Mouse (Mus musculus) CH12F3 (cell line): ENCODE measurements around the gene Trip11.
"Not testable (repeated sequence)": the region's sequence is repeated elsewhere in the genome, so short reads cannot be mapped to it uniquely, and the experiment has no call there.

ENCODE experiments used
- in situ Hi-C: fragments of 300-500 bp; cut with MboI; formaldehyde crosslinking; loops from 2 replicates; pipeline ENCODE4 v1.14.3; 2020; ENCODE audit warnings: low sequenced_read_pairs

The Trip11 gene

DNA sequence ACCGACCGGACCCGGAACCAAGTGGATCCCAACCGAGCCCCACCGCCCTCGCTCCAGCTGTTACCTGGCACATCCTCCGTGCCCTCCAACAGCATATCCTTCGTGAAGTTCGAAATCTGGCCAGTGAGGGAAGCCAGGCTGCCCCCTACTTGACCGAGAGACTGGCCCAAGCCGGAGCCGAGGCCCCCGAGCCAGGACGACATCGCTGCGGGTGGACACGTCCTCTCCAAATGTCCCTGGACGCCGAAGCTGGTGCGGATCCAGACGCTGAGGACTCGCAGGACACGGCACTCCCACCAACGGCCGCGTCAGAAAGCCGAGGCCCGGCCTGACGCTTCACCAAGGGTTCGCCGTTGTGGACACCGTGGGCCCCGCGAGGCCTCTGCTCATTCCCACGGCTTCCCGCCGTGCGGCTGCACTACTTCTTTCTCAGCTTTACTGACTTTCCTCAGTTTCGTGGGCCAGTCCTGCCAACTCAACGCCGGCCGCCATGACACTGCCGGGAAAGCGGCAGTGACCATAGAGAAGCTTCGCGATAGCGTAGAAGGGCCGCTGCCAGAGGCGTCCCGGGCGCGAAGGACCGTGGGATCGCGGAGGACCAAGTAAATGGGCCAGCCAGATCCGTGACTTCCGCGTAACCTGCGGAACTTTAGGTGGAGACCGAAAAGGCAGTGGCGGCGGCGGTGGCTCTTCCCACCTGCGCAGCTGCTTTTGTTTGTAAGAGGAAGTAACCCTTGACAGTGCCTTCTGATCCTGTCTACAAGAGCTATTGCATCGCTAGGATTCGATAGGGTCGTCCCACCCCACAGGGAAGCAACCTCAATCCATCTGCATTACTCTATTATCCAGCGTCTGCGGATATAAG is at the start of gene Trip11:
TSS of gene Trip11 (minus strand) at position 642 of the 865 bp plus-strand sequence.
- in situ Hi-C loops = no loop called here

DNA sequence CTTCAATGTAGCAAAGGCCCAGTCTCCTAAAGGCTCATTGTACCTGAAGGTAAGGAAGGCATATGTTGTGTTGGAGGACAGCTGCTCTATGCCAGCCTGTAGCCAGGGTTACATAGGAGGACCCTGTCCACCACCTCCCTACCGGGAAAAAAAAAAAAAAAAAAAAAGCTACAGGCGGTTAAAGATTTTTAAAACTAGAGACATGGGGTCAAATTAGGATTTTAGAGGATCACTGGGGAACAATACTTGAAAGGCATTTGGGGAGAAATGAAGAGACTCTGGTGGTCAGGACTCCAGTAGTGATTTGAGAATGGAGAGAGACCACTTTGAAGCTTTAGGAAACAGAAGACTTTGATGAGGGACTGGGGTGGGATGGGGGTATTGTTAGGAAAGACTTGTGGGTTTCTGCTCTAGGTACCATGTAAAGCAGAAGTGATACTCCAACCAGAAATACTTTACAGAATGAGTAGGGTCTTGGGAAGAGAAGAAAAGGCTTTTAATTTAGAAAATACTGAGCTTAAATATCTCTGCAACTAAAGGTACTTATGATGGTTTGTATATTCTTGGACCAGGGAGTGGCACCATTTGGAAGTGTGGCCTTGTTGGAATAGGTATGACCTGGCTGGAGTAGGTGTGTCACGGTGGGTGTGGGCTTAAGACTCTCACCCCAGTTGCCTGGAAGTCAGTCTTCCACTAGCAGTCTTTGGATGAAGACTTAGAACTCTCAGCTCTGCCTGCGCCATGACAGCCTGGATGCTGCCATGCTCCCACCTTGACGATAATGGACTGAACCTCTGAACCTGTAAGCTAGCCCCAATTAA is 46.1 kb upstream of the Trip11 start:
- in situ Hi-C loops = not testable (repeated sequence)

DNA sequence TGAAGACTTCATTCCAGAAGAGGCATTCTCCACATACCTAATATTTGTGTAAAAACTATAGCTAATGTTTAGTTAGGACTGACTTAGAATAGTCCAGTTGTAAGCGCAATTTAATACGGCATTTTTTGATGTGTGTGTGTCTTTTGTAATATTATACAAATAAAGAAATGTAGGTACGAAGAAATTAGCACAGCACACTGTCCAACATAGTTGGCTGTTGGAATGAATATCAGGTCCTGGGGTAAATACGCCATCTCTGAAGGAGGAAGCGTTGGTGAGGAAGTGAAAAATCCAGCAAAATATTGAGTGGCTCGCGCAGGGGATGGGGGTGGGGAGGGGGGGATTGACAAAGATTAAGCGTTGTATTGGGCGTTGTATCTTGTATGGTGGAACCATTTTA is 45.5 kb upstream of the Trip11 start:
- in situ Hi-C loops = no loop called here

DNA sequence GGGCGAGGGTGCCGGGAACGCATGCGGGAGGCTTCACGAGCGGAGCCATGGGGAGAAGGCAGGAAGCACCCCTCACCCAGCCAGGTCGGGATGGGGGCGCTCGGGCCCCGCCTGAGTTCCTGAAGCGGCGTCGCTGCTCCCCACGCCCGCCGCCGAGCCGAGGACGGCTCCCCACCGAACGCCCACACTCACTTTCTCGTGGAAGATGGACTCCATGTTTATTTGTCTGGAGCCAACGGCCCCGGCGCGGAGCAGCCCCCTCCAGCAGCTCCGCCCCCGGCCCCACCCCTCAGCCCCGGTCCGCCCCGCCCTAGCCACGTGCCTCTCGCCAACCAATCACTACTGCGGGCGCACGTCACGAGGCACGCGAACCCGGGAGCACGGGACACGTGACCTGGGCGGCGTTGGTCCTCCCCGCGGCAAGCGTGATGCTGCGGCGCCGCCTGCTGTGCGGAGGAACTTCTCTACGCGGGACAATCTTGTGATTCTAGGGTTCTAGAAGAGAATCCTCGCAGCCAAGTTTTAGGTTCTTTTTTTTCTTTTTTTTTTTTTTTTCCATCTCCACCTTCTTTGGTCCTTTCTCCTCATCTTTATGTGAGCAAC is 45.0 kb upstream of the Trip11 start, which contains the start of gene Atxn3:
TSS of gene Atxn3 (minus strand) at position 305 of the 603 bp plus-strand sequence.
- in situ Hi-C loops = no loop called here

DNA sequence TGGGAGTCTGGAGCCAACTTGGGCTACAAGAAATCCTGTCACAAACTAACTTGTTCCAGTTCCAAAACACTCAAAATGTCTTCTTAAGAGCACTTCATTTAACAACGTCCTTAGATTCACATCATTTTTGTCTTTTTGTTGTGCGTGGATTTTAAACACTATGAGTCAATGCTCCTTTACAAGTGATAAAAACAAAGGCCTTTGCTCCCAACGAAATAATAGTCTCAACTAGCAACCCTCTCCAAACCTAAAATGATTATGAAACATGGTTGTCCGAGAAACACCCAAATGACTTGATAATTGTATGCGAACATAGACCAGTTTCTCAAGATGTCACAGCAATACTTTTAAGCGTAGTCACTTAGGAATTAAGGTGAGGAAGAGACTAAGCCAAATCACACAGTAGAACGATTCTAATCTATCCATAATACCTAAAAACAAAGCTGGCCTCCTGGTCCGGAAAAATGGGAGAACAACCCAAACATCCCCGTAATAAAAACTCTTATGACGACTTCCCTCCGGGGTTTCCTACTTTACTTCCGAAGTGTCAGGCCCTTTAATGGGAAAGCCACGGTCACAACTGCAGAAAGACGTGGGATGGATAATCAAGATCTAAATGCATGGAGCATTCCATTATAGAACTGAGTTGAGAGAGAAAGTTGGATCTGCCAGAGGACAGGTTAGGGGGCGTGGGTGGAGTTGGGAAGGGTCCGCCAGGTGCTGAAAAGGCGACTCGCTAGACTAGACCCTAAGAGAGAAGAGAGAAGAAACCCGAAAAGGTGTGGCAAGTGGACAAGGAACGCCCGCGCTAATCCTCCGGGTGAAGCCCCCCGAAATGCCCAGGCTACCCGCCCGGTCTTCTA is 44.2 kb upstream of the Trip11 start:
- in situ Hi-C loops = no loop called here

DNA sequence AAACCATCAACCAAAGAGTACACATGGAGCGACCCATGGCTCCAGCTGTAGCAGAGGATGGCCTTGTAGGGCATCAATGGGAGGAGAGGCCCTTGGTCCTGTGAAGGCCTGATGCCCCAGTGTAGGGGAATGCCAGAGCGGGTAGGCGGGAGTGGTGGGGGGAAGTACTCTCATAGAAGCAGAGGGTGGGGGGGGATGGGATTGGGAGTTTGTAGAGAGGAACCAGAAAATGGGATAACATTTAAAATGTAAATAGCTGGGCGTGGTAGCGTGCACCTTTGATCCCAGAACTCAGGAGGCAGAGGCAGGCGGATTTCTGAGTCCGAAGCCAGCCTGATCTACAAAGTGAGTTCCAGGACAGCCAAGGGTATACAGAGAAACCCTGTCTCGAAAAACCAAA is 42.8 kb upstream of the Trip11 start:
- in situ Hi-C loops = not testable (repeated sequence)

DNA sequence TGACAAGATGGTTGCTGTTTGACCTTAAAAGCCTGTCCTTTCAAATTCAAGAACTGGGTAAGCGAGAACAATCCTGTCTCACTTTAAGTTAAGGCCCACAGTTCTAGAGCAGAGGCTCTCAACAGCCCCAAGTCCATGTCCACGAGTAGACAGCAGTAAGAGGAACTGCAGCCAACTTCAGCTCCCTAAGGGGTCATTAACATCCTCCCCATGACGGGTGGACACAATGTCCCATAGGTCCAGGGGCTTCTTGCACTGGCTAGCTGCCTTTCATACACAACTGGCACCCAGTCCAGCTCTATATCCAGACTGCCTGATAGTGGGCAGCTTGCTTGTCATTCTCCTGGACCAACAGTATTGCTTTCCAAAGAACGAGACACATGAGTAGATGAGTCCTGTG is 35.7 kb upstream of the Trip11 start:
- in situ Hi-C loops = no loop called here

DNA sequence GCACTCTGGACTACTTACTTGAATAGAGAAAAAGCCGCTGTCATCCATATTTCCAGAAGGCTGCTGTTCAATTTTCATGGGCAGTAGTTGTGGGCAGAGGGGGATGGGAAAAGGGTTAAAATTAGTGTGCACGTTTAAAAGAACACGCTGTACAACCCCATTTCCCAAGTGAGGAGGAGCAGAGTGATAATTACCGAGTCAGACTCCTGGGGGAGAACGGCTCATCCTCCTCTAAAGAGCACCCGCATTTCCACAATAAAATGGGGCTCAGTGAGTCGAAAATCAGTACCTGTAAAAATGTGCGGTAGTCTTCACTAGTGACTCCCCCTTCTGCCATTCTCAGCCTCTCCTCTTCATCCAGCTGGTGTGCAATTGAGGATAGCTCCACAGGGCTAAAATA is 34.9 kb upstream of the Trip11 start:
- in situ Hi-C loops = no loop called here

DNA sequence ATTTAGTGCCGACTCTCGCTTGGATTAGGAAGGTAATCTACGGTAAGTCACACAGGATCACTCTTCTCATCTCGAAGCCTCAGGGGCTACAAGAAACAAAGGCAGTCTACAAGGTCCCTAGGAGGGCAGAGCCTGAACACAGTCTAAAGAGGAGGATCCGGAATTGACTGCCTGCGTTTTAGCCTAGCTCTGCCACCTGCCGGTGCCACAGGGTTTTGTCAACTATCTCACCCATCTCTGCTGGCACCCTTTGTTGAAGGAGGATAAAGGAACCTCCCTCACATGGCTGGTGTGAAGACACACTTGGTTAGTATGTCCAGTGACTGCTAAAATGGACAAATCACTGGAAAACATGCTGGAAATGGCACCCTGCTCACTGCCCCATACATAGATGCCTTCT is 24.5 kb upstream of the Trip11 start:
- in situ Hi-C loops = no loop called here

DNA sequence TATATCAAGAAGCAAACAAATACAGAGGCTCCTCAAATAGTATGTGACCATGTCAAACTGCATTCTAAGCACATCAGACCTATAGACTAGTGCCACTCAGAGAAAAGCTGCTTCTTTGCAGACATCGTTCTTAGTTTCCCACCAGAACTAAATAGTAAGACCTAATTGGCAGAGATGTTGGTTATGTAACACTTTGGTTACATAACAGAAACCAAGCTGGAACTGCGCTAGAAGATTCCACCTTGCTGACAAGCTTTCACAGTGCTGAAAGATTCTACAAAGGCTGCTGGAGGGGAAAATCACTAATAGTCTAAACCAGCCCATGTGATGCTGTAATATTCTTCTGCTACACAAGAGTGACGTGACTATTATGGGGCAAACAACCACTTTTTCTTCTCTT is 22.2 kb upstream of the Trip11 start:
- in situ Hi-C loops = no loop called here

DNA sequence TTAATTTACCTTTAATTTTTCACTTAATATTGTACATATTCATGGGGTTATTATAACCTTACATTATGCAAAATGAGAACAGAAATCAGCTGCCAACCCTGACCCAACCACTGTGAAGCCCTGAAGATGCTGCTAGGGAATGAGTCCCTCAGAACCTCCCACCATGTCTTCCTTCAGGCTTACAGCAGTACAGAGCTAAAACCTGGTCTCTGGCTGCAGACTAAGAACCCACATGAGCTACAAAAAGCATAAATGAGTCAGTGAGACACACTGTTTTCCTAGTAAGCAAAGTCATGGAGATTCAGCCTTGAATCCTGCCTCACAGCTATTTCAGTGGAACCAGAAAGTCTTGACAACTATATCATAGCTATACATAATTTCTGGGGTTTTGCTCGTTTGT is 15.4 kb upstream of the Trip11 start:
- in situ Hi-C loops = no loop called here

DNA sequence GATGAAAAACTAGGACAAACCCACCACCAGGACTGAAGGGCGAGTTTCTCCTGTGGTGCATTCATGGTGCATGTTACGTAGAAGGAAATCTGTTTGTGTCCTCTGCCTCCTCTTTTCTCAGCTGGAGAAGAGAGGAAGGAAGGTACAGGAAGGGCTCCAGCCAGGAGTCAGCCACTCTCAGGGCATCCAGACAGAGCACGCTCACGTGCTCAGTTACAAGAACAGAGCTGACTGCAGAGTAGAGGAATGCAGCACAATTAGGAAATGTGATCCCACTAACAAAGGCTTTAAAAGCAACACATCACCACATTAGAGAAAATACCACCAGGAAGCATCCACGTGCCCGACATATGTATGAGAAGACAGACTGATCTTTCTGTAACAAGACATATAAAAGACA is 9.2 kb upstream of the Trip11 start:
- in situ Hi-C loops = no loop called here

DNA sequence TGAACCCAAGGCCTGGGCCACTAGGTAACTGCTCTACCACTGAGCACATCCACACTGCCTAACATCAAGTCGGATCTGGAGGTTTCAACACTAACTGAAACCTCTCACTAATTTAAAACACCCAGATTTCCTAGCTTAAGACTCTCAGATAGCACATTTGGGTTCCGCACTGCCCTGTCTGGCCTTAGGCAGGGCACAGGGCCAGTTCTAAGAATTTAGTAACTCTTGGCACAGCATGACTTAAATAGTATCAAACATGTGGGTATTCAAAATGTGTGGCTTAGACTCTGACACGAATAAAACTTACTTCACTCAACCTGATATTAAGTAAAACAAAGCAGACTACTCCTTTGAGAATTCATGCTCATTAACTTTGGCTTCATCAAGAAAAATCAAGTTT is 6.8 kb upstream of the Trip11 start:
- in situ Hi-C loops = no loop called here

DNA sequence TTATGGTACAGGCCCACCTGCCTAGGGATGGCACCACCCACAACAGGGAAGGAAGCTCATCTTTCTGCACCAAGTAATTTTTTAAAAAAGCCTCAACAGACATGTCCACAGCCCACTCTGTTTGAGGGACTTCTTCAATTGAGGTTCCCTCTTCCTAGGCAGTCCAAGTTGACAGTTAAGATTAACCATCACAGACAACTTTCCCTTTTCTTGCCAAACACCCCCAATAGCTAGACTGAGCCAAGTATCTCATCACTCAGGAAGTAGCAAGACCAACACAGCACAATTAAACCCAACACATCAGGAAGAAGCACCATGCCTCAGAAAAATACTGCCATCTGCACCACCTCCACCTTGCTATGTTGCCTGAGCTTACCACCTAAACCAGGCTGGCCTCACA is 4.1 kb upstream of the Trip11 start:
- in situ Hi-C loops = no loop called here

DNA sequence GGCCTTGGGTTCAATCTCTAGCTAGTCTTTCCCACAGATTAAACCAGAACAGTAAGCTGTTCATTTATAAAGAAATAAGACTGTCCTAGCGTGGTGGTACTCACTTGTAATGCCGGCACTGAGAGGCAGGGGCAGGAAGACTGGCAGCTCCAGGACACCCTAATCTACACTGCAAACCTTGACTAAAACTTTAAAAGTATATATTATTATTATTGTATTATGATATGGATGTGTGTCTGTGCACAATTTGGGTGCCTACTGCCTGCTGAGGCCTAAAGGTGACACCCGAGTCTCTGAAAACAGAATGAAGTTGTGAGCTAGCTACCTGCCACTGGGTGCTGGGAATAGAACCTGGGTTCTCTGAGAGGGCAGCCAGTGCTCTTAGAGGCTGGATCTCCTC is 1.7 kb downstream of the Trip11 start:
- in situ Hi-C loops = no loop called here

DNA sequence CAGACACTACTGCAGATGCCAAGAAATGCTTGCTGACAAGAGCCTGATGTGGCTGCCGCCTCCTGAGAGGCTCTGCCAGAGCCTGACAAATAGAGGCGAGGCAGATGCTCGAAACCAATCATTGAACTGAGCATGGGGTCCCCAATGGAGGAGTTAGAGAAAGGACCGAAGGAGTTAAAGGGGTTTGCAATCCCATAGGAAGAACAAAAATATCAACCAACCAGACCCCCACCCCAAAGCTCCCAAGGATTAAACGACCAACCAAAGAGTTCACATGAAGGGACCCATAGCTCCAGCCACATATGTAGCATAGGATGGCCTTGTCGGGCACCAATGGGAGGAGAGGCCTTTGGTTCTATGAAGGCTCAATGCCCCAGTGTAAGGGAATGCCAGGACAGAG is 2.7 kb downstream of the Trip11 start:
- in situ Hi-C loops = no loop called here

DNA sequence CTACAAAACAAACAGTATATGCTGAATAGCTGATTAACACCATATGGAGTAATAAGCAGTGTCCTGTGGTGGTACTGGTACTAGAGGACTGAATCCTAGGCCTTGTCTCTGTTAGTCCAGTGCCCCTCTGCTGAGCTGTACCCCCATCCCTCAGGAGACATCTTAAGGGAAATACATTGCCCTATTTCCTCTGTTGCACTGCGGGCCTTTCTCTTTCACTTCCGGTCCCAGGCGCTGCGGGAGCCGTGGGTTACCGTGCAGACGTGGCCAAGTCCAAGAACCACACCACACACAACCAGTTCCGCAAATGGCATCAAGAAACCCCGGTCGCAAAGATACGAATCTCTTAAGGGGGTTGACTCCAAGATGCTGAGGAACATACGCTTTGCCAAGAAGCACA is 7.2 kb downstream of the Trip11 start:
- in situ Hi-C loops = no loop called here

DNA sequence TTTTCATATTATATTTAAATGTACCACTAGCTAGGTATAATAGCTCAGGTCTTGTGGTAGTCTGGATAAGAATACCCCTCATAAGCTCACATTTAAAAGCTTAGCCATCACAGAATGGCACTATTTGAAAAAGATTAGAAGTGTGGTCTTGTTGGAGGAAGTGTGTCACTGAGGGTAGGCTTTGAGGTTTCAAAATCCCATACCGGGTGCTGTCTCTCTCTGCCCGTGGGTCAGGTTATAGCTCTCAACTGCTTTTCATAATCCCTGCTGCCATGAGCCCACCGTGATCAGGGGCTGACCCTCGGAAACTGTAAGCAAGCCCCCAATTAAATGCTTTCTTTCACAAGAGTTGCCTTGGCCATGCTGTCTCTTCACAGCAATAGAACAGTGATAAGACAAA is 8.2 kb downstream of the Trip11 start:
- in situ Hi-C loops = no loop called here

DNA sequence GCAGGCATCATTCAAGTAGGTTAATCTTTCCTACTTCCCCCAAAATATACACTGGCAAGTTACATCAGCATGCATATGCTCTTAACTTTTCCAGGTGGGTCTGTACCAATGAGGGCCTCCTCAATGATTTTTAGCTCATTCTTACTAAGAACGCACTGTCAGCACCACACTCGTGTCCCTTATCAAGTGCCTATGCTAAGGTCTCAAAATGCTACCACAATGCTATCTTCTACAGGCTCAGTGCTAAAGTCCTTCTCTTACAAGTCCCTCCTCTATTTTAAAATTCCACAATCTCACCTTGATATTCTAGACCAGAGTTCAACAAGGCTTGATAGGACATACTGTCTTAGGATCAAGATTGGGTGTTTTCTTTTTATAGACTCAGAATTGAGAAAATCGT is 8.9 kb downstream of the Trip11 start:
- in situ Hi-C loops = no loop called here

DNA sequence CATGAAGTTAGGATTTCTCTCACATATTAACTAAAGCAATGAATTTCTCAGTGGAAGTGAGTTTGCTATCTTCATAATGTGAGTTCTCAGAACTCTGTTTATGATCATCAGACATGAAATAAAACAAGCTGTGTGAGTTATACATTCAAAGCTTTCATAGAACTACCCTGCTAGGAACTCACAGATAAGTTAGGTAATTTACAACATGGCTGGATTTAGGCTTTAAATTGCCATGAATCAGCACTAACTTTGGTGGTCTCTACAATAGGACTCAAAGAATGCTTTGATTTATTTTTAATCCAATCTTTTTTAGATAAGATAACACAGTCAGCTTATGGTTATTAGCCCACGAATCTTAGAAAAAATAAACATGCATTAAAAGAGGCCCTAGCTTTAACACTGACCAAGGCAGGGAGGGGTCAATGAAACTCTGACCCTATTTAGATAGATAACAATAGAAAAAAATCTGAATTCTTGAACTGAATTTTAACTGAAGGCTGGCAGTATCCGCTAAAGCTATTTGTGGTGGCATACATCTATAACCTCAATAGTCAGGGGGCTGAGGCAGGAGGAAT is 13.3 kb downstream of the Trip11 start:
- in situ Hi-C loops = no loop called here
